Mouse (Mus musculus): Measurements from ENCODE around the gene Bahcc1.

The Bahcc1 gene

DNA sequence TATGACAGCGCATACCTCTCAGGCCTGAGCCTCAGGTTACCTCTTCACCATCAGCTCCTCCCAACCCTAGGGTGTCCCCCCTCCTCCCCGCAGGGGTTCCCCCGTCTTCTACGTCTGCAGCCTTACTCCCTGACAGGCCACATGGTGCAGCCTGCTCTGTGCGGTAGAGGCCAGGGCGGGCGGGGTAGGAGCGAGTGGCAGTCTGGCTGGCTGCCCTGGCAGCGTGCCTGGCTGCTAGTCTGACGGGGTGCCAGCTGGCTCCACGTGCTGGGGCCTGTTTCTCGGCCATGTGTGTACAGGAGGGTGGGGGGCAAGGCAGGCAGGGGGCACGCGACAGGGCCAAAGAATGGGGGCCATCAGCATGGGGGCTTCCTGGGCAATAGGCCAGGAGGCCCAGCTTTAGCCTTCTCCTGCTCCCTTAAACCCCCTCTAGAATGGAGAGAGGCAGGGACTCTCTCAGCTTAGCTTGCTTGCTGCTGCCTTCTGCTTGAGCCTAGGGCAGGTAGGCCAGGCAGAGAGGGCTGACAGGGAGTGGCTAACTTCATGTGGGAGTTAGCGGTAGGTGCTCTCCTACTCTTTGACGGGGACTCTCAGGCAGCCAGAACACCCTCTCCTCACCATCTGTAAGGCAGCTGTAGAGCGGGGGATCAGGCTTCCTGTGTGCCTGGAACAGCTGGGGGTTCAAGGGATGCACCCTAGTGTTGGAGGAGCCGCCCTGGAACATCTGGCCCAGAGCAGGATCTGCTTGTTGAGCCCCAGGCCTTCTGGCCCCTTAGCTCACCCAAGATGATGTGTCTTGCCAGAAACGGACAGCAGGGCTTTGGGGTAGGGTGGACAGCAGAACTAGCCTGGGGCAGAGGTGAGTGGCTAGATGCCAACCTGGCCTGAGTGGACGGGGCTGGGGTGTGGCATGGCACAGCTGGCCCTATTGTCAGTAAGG, 28.9 kb downstream of the Bahcc1 start:
- no peak for DNase-seq (ENCODE audit: low read depth)

DNA sequence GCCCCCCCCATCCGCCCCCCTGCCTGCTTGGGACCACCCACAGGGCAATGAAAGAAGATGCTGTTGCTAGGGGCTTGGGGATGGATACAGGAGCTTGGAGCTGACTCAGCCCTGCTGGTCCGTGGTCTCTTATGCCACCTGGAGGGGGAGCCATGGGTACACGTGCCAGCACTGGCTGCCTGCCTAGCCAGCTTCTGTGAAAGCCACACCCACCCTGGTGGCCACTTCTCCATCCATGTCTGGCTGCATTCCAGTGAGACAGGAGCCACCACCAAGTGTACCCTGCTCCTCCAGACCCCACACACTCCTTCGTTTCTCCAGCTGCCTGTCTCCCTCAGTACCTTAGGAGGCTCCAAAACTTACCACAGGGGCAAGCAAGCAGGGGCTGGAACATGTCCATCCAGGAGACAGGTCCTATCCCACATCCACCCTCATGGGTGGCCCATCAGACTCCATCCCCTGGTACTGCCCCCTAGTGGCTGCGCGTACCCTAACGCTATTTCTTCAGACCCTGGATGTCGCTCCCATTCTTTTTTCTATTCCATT, 29.7 kb downstream of the Bahcc1 start:
- DNase-seq (ENCODE audit: low read depth): peak; percentile 27

DNA sequence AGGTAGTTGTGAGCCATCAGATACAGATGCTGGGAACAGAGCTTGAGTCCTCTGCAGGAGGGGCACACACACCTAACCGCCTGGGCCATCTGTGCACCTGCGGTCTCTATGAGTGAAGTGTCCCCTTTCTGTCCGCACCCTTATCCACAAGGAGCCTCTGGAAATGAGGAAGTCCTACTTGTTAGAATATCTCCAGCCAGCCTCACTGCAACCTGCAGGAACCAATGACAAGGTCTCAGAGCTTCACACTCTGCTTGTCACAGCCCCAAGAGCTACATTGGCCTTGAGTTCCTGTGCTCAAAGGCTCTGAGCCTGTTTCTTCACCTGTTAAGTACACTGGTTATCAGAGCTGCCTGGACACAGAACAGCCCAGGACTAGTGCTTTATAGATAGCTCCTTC, 30.4 kb downstream of the Bahcc1 start:
- DNase-seq (ENCODE audit: low read depth): no peak

DNA sequence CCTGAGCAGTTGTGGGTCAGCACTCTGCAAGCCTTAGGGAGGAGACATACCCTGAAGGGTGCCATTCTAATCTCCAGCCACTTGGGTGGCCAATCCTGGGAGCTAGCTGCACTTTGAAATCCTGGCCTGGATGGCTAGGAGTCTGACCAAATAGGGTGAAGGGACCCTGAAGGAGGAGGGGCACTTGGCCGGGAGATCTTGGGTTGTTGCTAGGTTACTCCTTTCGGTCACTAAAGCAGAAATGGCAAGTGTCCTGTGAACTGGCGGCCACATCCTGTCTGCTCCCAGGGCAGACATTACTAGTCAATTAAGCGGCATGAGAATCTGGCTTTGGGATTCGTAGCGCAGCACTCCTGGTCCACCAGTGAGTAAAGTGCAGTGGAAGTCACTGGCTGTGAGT, 31.3 kb downstream of the Bahcc1 start:
- no peak for DNase-seq (ENCODE audit: low read depth)

DNA sequence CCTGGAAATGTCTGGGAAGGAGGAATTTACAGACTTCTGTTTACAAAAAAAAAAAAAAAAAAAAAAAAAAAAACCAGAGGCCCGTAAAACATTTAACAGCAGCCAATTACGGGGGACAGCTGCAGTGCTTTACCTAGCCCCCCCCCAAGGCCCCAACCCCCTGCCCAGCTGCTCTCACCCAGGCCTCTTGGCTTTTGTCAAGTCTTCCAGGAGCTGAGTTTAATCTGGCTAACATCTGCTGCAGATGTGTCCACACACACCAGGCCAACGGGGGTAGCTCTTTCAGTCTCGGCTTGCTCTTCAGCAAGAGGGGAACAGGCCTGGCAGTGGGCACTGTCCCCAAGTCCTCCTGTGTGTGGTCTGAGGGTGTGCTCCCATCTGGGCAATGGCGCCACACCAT, 32.7 kb downstream of the Bahcc1 start:
- DNase-seq (ENCODE audit: low read depth): no peak

DNA sequence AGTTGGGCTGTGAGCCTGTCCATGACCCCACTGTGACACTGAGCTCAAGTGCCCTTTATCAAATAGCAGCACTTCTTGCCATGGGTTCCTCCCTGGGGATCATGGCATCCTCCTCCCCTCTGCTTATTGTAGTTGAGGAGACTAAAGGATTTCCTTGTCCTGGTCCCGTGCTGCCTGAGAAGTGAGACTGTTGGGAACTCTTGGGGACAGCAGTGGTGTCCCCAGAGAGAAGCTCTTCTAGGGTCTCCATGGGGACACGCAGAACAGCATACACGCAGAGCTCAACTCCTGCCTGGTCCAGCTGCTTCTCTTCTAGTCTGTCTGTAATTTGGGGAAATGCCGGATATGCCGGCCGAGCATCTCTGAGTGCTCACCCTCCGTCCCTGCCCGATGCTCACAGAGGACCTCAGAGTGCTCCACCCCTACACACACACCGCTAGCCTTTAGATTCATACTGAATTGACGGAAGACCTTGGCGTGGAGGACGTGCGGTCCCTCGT, 33.6 kb downstream of the Bahcc1 start:
- no peak for DNase-seq (ENCODE audit: low read depth)

DNA sequence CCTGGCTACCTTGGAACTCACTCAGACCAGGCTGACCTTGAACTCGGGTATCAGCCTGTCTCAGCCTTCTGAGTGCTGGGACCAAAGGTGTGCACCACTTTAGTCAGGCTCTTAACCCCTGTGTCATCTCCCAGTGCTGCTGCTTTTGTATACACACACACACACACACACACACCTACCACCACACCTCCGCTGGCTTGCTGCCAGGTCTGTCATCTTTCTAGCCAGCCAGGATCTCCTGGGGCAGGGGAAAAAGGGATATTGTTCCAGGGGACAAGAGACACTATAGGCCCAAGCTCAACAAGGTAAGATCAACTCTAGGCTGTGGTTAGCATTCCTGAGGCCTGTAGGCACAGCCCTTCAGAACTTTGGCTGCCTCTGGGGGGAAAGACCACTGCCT, 34.5 kb downstream of the Bahcc1 start:
- DNase-seq (ENCODE audit: low read depth): no peak

DNA sequence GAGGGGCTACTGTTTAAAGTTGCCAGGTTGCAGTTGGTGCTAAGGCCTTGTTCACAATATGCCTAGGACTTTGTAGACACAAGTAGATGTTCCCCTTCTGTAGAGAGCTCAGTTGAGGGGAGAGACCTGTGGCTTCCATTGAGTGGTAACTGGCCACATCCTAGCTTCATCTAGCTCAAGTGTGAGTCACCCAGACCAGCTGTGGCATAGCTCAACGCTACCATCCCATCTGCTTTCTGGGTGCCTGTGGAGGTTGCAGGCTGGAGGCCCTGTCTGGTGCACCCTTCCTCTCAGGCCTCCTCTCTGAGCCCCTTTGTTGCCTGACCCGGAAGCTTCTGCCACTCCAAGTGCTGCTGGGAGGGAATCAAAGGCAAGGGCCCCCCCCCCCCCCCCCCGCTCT, 34.9 kb downstream of the Bahcc1 start:
- no peak for DNase-seq (ENCODE audit: low read depth)

DNA sequence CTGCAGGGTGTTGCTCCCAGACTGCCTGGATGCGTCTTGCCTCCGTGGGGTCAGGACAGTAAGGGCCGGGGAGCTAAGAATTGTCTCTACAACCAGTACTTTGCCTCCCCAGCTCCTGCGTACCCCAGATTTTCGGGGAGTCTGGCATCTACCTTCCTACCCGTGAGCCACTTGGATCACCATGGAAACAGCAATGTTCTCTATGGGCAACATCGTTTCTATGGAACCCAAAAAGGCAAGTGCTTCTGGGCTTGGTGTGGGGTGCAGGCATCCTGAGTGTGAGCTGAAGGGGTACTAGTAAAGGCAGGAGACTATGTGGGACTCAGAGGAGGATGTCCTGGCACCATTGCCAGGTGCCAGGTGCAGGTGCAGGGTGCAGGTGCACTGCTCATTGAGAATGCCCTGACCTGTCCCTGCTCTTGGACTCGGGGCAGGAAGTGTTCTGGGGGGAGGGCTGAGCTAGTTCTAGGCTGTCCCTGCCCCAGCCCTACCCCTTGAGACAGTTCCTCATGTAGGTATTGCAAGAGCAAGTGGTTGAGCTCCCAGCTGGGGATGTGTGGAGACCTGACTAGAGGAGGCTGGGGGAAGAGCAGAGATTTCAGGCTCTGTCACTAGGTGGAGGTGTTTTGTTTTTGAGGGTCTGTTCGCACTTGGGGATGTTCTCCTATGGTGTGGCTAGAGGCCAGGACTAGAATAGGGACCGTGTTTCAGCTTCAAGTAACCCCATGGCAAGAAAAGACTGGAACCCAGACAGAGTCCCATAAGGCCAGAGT, 35.6 kb downstream of the Bahcc1 start:
- no peak for DNase-seq (ENCODE audit: low read depth)

DNA sequence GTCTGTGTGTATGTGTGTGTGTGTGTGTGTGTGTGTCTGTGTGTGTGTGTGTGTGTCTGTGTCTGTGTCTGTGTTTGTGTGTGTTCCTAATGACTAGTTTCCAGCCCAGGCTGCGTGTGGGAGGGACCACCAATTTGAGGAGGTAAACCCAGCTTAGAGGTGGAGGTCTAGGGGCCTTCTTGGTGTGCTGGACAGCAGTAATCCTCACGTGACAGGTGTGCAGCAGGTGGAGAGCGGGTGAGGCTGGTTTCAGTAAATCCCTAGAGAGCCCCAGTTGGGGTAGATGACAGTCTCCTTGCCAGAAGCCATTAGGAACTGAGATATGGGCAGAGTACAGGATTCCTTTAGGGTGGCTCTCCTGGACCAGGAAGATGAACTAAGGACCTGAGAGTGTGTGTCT, 36.3 kb downstream of the Bahcc1 start:
- no peak for DNase-seq (ENCODE audit: low read depth)

DNA sequence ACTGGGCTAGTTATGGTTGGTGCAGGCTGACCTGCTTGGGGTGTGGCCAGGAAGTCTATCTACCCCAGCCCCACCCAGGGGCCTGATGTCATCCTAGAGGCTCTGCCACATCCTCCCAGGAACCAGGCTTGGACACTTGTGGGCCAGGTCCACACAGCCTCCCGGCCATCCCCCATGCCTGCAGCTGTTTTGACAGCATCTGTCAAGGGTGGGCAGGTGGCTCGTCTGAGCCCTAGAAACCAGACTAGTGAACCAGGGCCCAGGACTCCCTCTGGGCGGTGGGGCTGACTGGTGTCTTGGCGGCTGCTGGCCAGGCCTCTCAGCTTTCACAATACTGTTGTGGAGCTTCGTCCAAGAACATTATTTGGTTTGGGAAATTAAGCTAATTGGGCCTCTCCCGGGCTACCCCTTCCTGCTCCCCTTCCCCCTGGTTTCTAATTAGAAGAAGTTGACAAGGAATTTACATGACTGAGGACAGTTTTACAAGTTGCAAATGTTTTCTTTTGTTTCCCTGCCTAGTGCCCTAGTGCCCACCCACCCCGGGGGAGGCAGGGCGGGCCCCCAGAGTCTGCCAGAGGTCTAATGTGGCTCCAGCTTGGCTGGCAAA, 36.9 kb downstream of the Bahcc1 start:
- DNase-seq (ENCODE audit: low read depth): peak; percentile 9

DNA sequence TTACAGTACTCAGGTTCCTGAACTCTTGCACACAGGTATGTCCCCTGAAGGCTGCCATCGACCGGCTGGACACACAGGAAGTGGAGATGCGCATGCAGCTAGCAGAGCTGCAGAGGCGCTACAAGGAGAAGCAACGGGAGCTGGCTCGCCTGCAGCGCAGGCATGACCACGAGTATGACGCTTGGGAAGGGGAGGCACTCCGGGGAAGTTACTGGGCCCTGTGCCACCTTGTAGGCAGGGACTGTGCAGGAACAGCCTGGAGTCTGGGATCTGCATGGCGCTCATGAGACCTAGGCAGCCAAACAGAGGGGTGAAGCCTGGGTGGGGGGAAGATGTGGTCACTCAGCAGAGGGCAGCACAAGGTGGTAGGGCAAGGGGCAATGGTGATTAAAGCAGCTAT, 46.6 kb downstream of the Bahcc1 start:
- no peak for DNase-seq (ENCODE audit: low read depth)

DNA sequence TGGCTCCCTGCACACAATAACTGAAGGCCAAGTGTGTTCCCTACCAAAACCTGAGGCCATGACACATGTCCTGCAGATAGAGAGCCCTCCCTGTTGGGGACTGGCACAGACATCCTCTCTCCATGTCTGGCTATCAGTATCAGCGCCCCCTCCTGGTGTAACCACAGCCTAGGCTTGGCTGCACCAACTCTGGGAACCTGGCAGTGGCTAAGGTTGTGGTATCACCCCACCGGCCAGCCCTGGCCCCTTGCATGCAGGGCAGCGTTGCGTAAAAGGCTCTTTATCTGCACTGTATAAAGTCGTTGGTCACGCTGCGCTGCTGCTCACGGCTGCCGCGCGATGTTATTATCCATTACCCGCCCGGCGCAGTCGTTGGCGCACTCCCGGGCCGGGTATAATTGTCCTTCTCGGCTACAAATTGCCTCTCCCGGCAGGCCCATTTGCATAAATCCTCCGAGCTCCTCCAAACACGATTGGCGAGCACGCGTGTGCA, 47.6 kb downstream of the Bahcc1 start:
- DNase-seq (ENCODE audit: low read depth): no peak

DNA sequence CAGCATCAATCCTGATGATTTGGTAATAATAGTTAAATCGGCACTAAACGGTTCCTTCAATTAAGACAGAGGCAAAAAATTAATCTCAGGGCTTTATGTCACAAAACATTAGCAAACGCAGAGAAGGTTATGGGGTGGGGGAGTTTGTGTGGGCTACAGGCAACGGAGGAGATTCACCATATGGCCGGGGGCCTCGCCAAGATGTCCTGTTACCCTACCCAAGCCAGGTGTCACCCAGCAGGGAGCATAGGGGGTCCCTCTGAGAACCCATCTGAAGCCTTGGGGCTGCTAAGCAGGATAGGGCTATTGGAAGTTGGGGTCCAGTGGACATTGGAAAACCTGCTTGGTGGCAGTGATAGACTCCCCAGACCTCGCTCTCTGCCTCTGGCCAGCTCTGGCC, 48.0 kb downstream of the Bahcc1 start:
- no peak for DNase-seq (ENCODE audit: low read depth)

DNA sequence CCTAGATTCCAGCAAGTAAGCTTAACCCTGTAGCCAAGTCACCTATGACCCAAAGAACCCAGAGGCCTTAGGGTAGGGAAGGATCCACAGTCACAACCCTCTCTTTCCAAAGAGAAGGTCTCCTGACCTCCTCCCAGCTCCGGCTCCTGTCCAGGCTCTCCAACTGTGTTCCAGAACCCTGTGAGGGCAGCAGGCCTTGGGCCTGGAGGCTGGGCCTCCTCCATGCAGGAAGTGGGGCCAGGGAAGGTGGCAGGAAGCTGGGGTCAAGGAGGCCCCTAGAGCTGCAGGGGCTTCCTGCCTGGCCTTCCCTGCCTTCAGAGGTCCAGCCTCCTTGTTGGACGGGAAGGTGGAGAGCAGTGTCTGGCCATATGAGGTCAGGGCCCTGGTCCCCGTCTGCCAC, 48.5 kb downstream of the Bahcc1 start:
- no peak for DNase-seq (ENCODE audit: low read depth)

DNA sequence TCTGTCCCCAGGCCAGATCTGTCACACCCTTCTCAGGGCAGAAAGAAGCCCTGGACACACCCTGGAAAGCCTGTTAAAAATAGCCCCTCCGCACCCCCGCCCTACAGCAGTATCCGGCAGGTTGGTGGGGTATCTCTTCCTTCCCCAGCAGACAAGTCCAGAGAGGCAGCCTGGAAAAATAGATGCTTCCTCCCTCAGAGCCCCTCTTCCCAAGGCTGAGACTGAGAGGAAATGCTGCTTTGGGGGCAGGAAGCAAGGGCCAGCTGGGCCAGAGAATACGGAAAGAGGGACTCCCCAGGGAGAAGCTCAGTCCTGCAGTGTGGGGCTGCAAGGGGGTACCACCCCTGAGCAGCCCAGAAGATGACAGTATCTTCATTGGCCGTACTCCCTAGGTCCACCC, 50.8 kb downstream of the Bahcc1 start:
- DNase-seq (ENCODE audit: low read depth): no peak

DNA sequence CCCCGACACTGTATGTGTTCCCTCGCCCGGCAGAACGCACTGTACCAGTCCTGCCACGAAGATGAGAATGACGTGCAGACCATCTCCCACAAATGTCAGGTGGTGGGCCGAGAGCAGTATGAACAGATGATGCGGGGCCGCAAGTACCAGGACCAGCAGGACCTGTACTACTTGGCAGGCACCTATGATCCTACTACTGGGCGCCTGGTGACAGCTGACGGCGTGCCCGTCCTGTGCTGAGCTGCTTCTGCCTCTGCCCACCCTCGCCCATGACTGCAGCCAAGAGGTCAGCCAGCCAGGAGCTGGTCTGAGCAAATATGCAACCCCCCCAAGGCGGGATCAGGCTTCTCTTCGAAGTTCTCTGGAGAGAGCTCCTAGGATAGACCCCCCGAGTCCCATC, 56.9 kb downstream of the Bahcc1 start:
- no peak for DNase-seq (ENCODE audit: low read depth)

DNA sequence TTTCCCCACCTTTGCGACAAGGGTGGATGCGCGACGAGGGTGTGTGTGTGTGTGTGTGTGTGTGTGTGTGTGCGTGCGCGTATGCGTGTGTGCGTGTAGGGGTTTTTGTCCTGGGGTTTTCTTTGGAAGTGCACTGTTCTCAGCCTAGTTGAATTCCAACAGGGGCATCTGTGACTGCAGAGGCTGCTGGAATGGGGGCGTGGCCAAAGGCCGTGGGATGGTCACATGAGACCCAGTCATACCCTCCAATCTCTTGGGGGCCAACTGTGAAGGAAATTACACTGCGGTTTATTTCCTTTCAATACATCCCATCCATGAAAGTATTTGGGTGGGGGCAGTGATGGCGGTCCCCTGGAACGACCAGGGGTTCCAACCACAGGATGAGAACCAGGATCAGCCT, 57.5 kb downstream of the Bahcc1 start:
- no peak for DNase-seq (ENCODE audit: low read depth)

DNA sequence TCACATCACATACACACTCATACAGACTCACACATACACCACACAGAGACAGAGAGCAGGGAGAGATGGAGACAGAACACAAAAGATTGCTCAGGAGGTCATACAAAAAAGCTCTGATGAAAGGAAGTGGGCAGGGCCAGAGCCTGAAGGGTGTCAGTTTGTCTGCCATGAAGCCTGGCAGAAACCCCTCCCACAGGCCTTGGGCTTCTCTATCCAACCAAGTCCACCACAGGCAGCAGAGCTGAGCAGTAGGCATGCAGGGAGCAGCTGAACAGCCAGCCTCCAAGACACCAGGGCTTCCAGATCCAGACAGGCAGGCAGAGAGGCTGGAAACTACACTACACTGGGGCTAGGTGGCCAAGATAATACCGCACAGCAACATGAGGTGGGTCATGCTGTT, 61.0 kb downstream of the Bahcc1 start:
- no peak for DNase-seq (ENCODE audit: low read depth)

DNA sequence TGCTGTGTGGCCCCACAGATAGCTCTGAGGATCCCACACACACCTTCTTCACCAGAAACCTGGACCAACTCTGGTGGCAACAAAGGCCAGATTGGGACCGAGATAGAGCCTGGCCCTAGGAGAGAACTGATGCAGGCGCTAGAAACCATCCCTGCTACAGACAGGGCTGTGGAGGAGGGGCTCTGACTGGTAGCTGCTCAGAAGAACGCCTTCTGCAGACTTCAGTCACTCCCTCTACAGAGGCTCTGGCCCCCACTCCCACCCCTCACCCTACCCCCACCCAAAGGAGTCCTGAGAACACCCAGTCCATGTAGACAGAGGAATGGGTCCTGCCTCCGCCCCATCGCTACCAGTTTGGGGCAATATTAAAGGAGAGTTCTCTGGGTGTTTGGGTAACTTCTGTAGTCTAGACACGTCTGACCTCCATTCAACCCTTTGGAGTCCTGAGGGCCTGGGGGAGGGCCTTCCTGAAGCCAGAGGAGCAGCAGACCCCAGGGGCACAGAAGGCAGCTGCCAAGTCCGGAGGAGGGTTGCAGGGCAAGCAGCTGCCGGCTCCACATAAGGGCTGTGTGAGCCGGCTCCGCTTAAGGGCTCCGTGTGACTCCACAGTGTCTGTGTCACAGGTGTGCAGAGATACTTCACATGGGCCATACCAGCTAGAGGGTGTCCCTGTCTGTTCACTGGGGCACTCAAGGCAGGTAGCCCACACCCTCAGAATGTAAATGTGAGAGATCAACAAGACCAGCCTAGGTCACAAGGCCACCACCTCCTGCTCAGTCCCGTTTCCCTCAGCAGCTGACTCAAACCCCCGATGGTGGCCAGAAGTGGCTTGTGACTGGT, 63.8 kb downstream of the Bahcc1 start:
- no peak for DNase-seq (ENCODE audit: low read depth)

DNA sequence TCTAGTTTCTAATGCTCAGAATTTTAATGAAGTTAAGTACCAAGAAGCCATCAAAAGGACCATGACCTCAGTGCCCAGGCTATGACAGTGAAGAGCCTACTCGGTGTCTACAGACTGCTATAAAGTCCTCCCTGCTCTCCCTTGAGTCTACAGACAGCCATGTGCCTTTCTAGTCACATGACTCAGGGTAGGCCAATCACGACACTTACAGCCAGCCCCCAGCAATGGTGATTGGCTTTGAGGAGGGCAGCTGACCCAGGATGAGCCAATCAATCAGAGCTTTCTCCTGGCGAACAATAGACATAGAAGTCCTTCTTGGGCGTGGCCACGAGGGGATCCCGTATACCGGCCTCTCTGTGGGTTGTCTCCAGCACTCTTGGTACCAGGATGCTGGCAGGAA, 65.0 kb downstream of the Bahcc1 start:
- DNase-seq (ENCODE audit: low read depth): no peak

All from c-Kit-positive CD71-positive TER-119-negative erythroid progenitor cells, embryonic 14.5 days (primary cell).